Mouse (Mus musculus) cortical plate, adult 2 months (tissue): ENCODE measurements around the gene Anapc2. TPM values are rescaled to one million over a fixed set of nuclear protein-coding genes. Genes with fewer than 3 reads are reported as not detected.
A peak's percentile ranks its signal among the peaks of the same experiment; 100 is the strongest.

Experiments
- H3K27ac ChIP-seq: fragments of 200-500 bp; 2 replicates; pipeline ENCODE4 v1.5.1; 2012; ENCODE audit warnings: low read length, control low read depth, inconsistent platforms; ENCODE audit not compliant: insufficient read depth
- H3K4me1 ChIP-seq: fragments of 200-500 bp; 2 replicates; pipeline ENCODE4 v1.6.1; 2011; ENCODE audit warnings: low read length; ENCODE audit not compliant: control insufficient read depth, insufficient read depth
- H3K4me3 ChIP-seq: fragments of 200-500 bp; 2 replicates; pipeline ENCODE4 v1.5.1; 2011; ENCODE audit warnings: mild to moderate bottlenecking, low read length, control low read depth; ENCODE audit not compliant: insufficient read depth
- CTCF ChIP-seq: fragments of 200-500 bp; IDR thresholded peaks from 2 replicates; pipeline ENCODE4 v1.5.1; 2011; ENCODE audit warnings: mild to moderate bottlenecking, control low read depth, low read length; ENCODE audit not compliant: insufficient read depth; ENCODE audit errors: extremely low read depth
- POLR2A ChIP-seq: fragments of 200-500 bp; IDR thresholded peaks from 2 replicates; pipeline ENCODE4 v1.6.1; 2011; ENCODE audit warnings: mild to moderate bottlenecking, low read length, control low read depth; ENCODE audit not compliant: insufficient read depth; ENCODE audit errors: extremely low read depth
- polyA plus RNA-seq: library from polyadenylated mRNA; depleted of rRNA; stranded (reverse); fragments of >200 nt; gene quantifications from 2 replicates; pipeline ENCODE4 v1.2.3, GENCODE M21; 2012

Anapc2 gene
- polyA plus RNA-seq, 1 experiment: 75.7 TPM

- H3K27ac ChIP-seq: no peak overlapping the region
- TF ChIP-seq POLR2A (no peak), CTCF (no peak)
- peaks cover 5% of the 10 kb centered on the region for H3K4me1 ChIP-seq
- no peak overlapping the region for H3K4me3 ChIP-seq
Observed at GRCm38 (mm10) chr2:25239766-25240165, 32.5 kb upstream of the Anapc2 start.

- peaks cover 5% of the 10 kb centered on the region for H3K4me1 ChIP-seq
- H3K4me3 ChIP-seq: peak overlapping the region; percentile 80; the same call in 1 of the 2 replicates
- H3K27ac ChIP-seq: no peak overlapping the region
- TF ChIP-seq CTCF: no peak
Observed at GRCm38 (mm10) chr2:25240310-25240709, 32.0 kb upstream of the Anapc2 start.

- peak overlapping the region; percentile 80 for H3K4me3 ChIP-seq
- H3K27ac ChIP-seq: no peak overlapping the region
- H3K4me1 ChIP-seq: peaks cover 5% of the 10 kb centered on the region
- TF ChIP-seq POLR2A (peak; percentile 41; the same call in 1 of the 2 replicates), CTCF (no peak)
Observed at GRCm38 (mm10) chr2:25240723-25241437, 31.4 kb upstream of the Anapc2 start.

GRCm38 (mm10) chr2:25241438-25241775, 30.9 kb upstream of the Anapc2 start:
- H3K4me3 ChIP-seq: peak overlapping the region; percentile 80
- no peak overlapping the region for H3K27ac ChIP-seq
- H3K4me1 ChIP-seq: peaks cover 5% of the 10 kb centered on the region
- TF ChIP-seq POLR2A (no peak), CTCF (no peak)

- peak within 1 kb of the TSS; percentile 80 for H3K4me3 ChIP-seq
- peaks cover 5% of the 10 kb centered on the region for H3K4me1 ChIP-seq
- peak; percentile 17; the same call in 1 of the 2 replicates for TF ChIP-seq POLR2A
- TF ChIP-seq CTCF: no peak
- peak within 1 kb of the TSS; percentile 89; the same call in 1 of the 2 replicates for H3K27ac ChIP-seq
Observed at GRCm38 (mm10) chr2:25242101-25242506, 30.2 kb upstream of the Anapc2 start, which contains the start of the genes Rnf208 and Cysrt1. TSS of gene Rnf208 (plus strand) at chr2:25242255. TSS of gene Cysrt1 (minus strand) at chr2:25242452.

GRCm38 (mm10) chr2:25243342-25243741, 28.9 kb upstream of the Anapc2 start:
- Histone ChIP-seq H3K4me1 (peaks cover 5% of the 10 kb centered on the region), H3K27ac (no peak overlapping the region), H3K4me3 (peak overlapping the region; percentile 80)
- TF ChIP-seq CTCF: no peak
- TF ChIP-seq POLR2A: no peak

- H3K4me3 ChIP-seq: no peak overlapping the region
- H3K27ac ChIP-seq: no peak overlapping the region
- no peak for TF ChIP-seq POLR2A
- TF ChIP-seq CTCF: no peak
- peaks cover 5% of the 10 kb centered on the region for H3K4me1 ChIP-seq
Observed at GRCm38 (mm10) chr2:25244144-25244543, 28.1 kb upstream of the Anapc2 start.

- H3K4me3 ChIP-seq: no peak within 1 kb of the TSS
- no peak within 1 kb of the TSS for H3K27ac ChIP-seq
- TF ChIP-seq CTCF (no peak), POLR2A (no peak)
- H3K4me1 ChIP-seq: peaks cover 4% of the 10 kb centered on the region
Observed at GRCm38 (mm10) chr2:25246183-25247072, 25.9 kb upstream of the Anapc2 start, which contains the start of gene AL732309.1. TSS of gene AL732309.1 (minus strand) at chr2:25246863.

- Histone ChIP-seq H3K4me3 (no peak overlapping the region), H3K4me1 (peaks cover 6% of the 10 kb centered on the region; the same call in 1 of the 2 replicates), H3K27ac (no peak overlapping the region)
- TF ChIP-seq CTCF: no peak
- no peak for TF ChIP-seq POLR2A
Observed at GRCm38 (mm10) chr2:25252331-25252730, 19.9 kb upstream of the Anapc2 start.
